ENCODE assay signal across 28 mouse cellular contexts in the genomic region with DNA sequence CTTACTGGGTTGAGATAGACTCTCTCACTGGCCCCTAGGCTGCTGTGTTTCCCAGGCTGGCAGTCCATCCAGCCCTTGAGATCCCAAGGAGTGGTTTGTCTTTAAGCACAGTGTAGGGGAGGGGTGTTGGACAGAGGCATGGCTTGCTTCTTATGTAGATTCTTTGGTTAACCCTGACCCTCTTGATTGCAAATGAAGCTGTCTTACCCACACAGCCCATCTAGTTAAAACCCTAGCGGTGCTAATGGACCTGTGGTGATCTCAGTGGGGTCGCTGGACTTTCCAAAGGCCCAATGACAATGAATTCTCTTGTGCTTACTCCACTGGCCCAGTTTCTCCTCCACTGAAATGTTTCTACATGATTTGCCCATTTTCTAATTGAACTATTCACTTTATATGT. TPM values are rescaled to one million over a fixed set of nuclear protein-coding genes. Genes with fewer than 3 reads are reported as not detected.
A peak's percentile ranks its signal among the peaks of the same experiment; 100 is the strongest.
DNase-seq lines count a peak whose midpoint lies in the region; ATAC-seq and TF ChIP-seq lines count a peak whose summit lies in the region.
"Had no signal": no experiment of that assay in that cellular context is flagged by ENCODE, and none has a peak within 500 bp of the region (broad histone marks: within the 10 kb centered on the region; RNA-seq: fewer than 3 reads in every experiment).

No protein-coding gene starts in this region.

- ATAC-seq in hindbrain, postnatal 0 days, result 0 out of 2 replicates have a peak, but pooled peaks have one; percentile 49
- no peak for ATAC-seq in hindbrain, embryonic 14.5 days (ENCODE audit: low FRiP score)
- peak; percentile 65 for ATAC-seq in forebrain, embryonic 15.5 days (replicated peaks)
- ATAC-seq in midbrain, embryonic 14.5 days (ENCODE audit: low FRiP score, low TSS enrichment), result no peak
- ATAC-seq: hindbrain, embryonic 16.5 days had no signal

- no peak overlapping the region for H3K4me2 ChIP-seq in hindbrain, postnatal 0 days (ENCODE audit: low read depth, low read length)
- H3K4me2 ChIP-seq in hindbrain, embryonic 14.5 days (replicated peaks), result no peak overlapping the region
- no peak overlapping the region for H3K4me2 ChIP-seq in forebrain, embryonic 15.5 days (replicated peaks)
- no peak overlapping the region for H3K4me2 ChIP-seq in midbrain, embryonic 14.5 days (ENCODE audit: low read length)
- H3K4me2 ChIP-seq: embryonic facial prominence, embryonic 15.5 days; heart, embryonic 12.5 days had no signal

- TF ChIP-seq CTCF in hindbrain, postnatal 0 days (IDR thresholded peaks at IDR 0.05; ENCODE audit: low read depth), result no peak

- no peaks in the 10 kb centered on the region for H3K36me3 ChIP-seq in hindbrain, postnatal 0 days (ENCODE audit: insufficient read depth, low read length)
- no peaks in the 10 kb centered on the region for H3K36me3 ChIP-seq in hindbrain, embryonic 14.5 days (replicated peaks; ENCODE audit: control insufficient read depth, insufficient read depth)
- no peaks in the 10 kb centered on the region for H3K36me3 ChIP-seq in forebrain, embryonic 15.5 days
- H3K36me3 ChIP-seq in midbrain, embryonic 14.5 days (ENCODE audit: control insufficient read depth, insufficient read depth, low read length), result no peaks in the 10 kb centered on the region
- H3K36me3 ChIP-seq: embryonic facial prominence, embryonic 15.5 days; G1E; heart, embryonic 12.5 days had no signal

- no peak for DNase-seq in hindbrain, postnatal 0 days (ENCODE audit: low spot score)
- DNase-seq in hindbrain, embryonic 14.5 days (ENCODE audit: low spot score), result no peak
- peak; percentile 72 for DNase-seq in ZHBTc4 (ENCODE audit: low read depth, low spot score)
- DNase-seq in spleen, postnatal 14 days (ENCODE audit: low spot score in 2 of 2), result no peak
- no peak for DNase-seq in midbrain, embryonic 14.5 days
- no peak for DNase-seq in lung, adult 18-20 months
- DNase-seq: adrenal gland, adult 2 months; adrenal gland, postnatal 25 days; cerebellum, adult 11 months; cerebellum, adult 8-10 months; cerebellum, postnatal 14 days; embryo, embryonic 11 days; gastrocnemius, adult 2 months; gastrocnemius, postnatal 25 days; kidney, adult 18-20 months had no signal

- WGBS in hindbrain, postnatal 0 days, result 7% methylated on average over 2 of the region's 2 CpGs
- WGBS in hindbrain, embryonic 14.5 days, result 8% methylated on average over 2 of the region's 2 CpGs
- 3% methylated on average over 2 of the region's 2 CpGs for WGBS in forebrain, embryonic 15.5 days
- 8% methylated on average over 2 of the region's 2 CpGs for WGBS in midbrain, embryonic 14.5 days

- H3K9ac ChIP-seq in hindbrain, postnatal 0 days (replicated peaks; ENCODE audit: low read length), result no peak overlapping the region
- no peak overlapping the region for H3K9ac ChIP-seq in hindbrain, embryonic 14.5 days
- no peak overlapping the region for H3K9ac ChIP-seq in forebrain, embryonic 15.5 days (replicated peaks)
- H3K9ac ChIP-seq in midbrain, embryonic 14.5 days (replicated peaks; ENCODE audit: low read length), result no peak overlapping the region
- H3K9ac ChIP-seq: embryonic facial prominence, embryonic 15.5 days; heart, embryonic 12.5 days had no signal

- no peak overlapping the region for H3K27ac ChIP-seq in hindbrain, postnatal 0 days
- H3K27ac ChIP-seq in hindbrain, embryonic 14.5 days, result no peak overlapping the region
- no peak overlapping the region for H3K27ac ChIP-seq in forebrain, embryonic 15.5 days (replicated peaks)
- H3K27ac ChIP-seq in midbrain, embryonic 14.5 days (replicated peaks; ENCODE audit: low read depth, low read length), result no peak overlapping the region
- H3K27ac ChIP-seq: embryonic facial prominence, embryonic 15.5 days; gastrocnemius, adult 2 months had no signal

- no peak overlapping the region for H3K4me3 ChIP-seq in hindbrain, postnatal 0 days (ENCODE audit: low read length)
- H3K4me3 ChIP-seq in hindbrain, embryonic 14.5 days (replicated peaks; ENCODE audit: low read length), result no peak overlapping the region
- H3K4me3 ChIP-seq in forebrain, embryonic 15.5 days, result no peak overlapping the region
- H3K4me3 ChIP-seq in midbrain, embryonic 14.5 days (replicated peaks; ENCODE audit: low read depth, low read length), result no peak overlapping the region
- H3K4me3 ChIP-seq: embryonic facial prominence, embryonic 15.5 days; erythroblast, embryonic 14.5 days; gastrocnemius, adult 2 months; heart, embryonic 12.5 days had no signal

- no peaks in the 10 kb centered on the region for H3K9me3 ChIP-seq in hindbrain, postnatal 0 days (ENCODE audit: low read length)
- H3K9me3 ChIP-seq in hindbrain, embryonic 14.5 days (ENCODE audit: control insufficient read depth, low read length), result no peaks in the 10 kb centered on the region
- no peaks in the 10 kb centered on the region for H3K9me3 ChIP-seq in forebrain, embryonic 15.5 days
- H3K9me3 ChIP-seq in midbrain, embryonic 14.5 days (ENCODE audit: control insufficient read depth, low read length), result no peaks in the 10 kb centered on the region
- H3K9me3 ChIP-seq: embryonic facial prominence, embryonic 15.5 days; G1E; heart, embryonic 12.5 days had no signal

- peaks cover 6% of the 10 kb centered on the region; the same call in 1 of the 2 replicates for H3K4me1 ChIP-seq in hindbrain, postnatal 0 days (ENCODE audit: insufficient read depth, low read length)
- H3K4me1 ChIP-seq in hindbrain, embryonic 14.5 days (replicated peaks; ENCODE audit: control insufficient read depth, insufficient read depth, low read length), result 0 out of 2 replicates have a peak, but pooled peaks cover 7% of the 10 kb centered on the region
- H3K4me1 ChIP-seq in forebrain, embryonic 15.5 days, result peaks cover 10% of the 10 kb centered on the region; the same call in 1 of the 2 replicates
- H3K4me1 ChIP-seq in midbrain, embryonic 14.5 days (ENCODE audit: control insufficient read depth, insufficient read depth, low read length), result 0 out of 2 replicates have a peak, but pooled peaks cover 5% of the 10 kb centered on the region

- peaks cover 6% of the 10 kb centered on the region; the same call in 1 of the 2 replicates for H3K27me3 ChIP-seq in hindbrain, postnatal 0 days (ENCODE audit: insufficient read depth, low read length)
- peaks cover 31% of the 10 kb centered on the region for H3K27me3 ChIP-seq in hindbrain, embryonic 14.5 days (ENCODE audit: control insufficient read depth, insufficient read depth, low read length)
- H3K27me3 ChIP-seq in forebrain, embryonic 15.5 days, result peaks cover 8% of the 10 kb centered on the region; the same call in 1 of the 2 replicates
- peaks cover 9% of the 10 kb centered on the region; the same call in 1 of the 2 replicates for H3K27me3 ChIP-seq in midbrain, embryonic 14.5 days (ENCODE audit: control insufficient read depth, insufficient read depth, low read length)
- H3K27me3 ChIP-seq: CH12.LX had no signal

RNA-seq across cellular contexts. Expression of gene Qrfpr, which starts 1.2 kb away (rescaled TPM):
- total RNA-seq in hindbrain, postnatal 0 days (2014; rRNA removed), result 0.40 and 0.89 TPM in 2 replicates
- polyA plus RNA-seq in hindbrain, postnatal 0 days (2015; fragmentation: Nextera tagmentation; extraction: Ambion mirVana), result 1.3 and 1.8 TPM in 2 replicates
- polyA plus RNA-seq in hindbrain, embryonic 14.5 days (2014; fragmentation: Nextera tagmentation; extraction: Ambion mirVana), result 1.6 and 1.8 TPM in 2 replicates
- 2.1 and 3.0 TPM in 2 replicates for polyA plus RNA-seq in forebrain, embryonic 15.5 days (2015; fragmentation: Nextera tagmentation; extraction: Ambion mirVana)
- 1.2 and 2.0 TPM in 2 replicates for polyA plus RNA-seq in midbrain, embryonic 14.5 days (2014; fragmentation: Nextera tagmentation; extraction: Ambion mirVana)
- total RNA-seq: adrenal gland, adult 2 months; adrenal gland, postnatal 25 days; CH12.LX; common myeloid progenitor, adult 5-6 weeks; gastrocnemius, adult 2 months; gastrocnemius, postnatal 25 days; granulocyte monocyte progenitor cell, adult 5-6 weeks; heart, adult 8-10 months; heart, postnatal 25 days had no signal
- polyA plus RNA-seq: adrenal gland, adult 2 months; embryonic facial prominence, embryonic 11.5 days; erythroblast, embryonic 14.5 days; G1E; heart, embryonic 12.5 days; intestine, embryonic 14.5 days had no signal

Comparison
In these comparisons a context has a peak if more than half of its experiments do, and no peak if none do; other contexts are left out.
1. ATAC-seq: peak in hindbrain, postnatal 0 days (single experiment) and forebrain, embryonic 15.5 days (single experiment); none in hindbrain, embryonic 14.5 days (single experiment) and midbrain, embryonic 14.5 days (single experiment).